Mouse (Mus musculus) stomach, embryonic 15.5 days (tissue): ENCODE data around the gene Gm10799. TPM values are rescaled to one million over a fixed set of nuclear protein-coding genes. Genes with fewer than 3 reads are reported as not detected.
"Not testable (repeated sequence)": the region's sequence is repeated elsewhere in the genome, so short reads cannot be mapped to it uniquely, and the experiment has no call there.

ENCODE experiments used
- ATAC-seq: fragments of 200-750 bp; cut with Nextera tagmentation; 2 replicates; pipeline ENCODE4 v1.8.0; 2017; ENCODE audit warnings: low read depth, moderate number of reproducible peaks, moderate TSS enrichment; ENCODE audit not compliant: insufficient read depth, low FRiP score
- H3K27ac ChIP-seq: fragments of 300-500 bp; sonication (generic); 2 replicates; pipeline ENCODE4 v1.5.1; 2015; ENCODE audit warnings: mild to moderate bottlenecking, inconsistent platforms
- H3K27me3 ChIP-seq: fragments of 300-500 bp; sonication (generic); replicated peaks from 2 replicates; pipeline ENCODE4 v1.6.1; 2015; ENCODE audit warnings: inconsistent platforms
- H3K36me3 ChIP-seq: fragments of 300-500 bp; sonication (generic); 2 replicates; pipeline ENCODE4 v1.6.1; 2015; ENCODE audit warnings: inconsistent platforms
- H3K4me1 ChIP-seq: fragments of 300-500 bp; sonication (generic); 2 replicates; pipeline ENCODE4 v1.6.1; 2015; ENCODE audit warnings: inconsistent platforms
- H3K4me2 ChIP-seq: fragments of 300-500 bp; sonication (generic); 2 replicates; pipeline ENCODE4 v1.6.1; 2015; ENCODE audit warnings: mild to moderate bottlenecking, inconsistent platforms
- H3K4me3 ChIP-seq: fragments of 300-500 bp; sonication (generic); replicated peaks from 2 replicates; pipeline ENCODE4 v1.5.1; 2015; ENCODE audit warnings: inconsistent platforms
- H3K9ac ChIP-seq: fragments of 300-500 bp; sonication (generic); 2 replicates; pipeline ENCODE4 v1.6.1; 2015; ENCODE audit warnings: inconsistent platforms
- H3K9me3 ChIP-seq: fragments of 300-500 bp; sonication (generic); 2 replicates; pipeline ENCODE4 v1.6.1; 2016; ENCODE audit warnings: inconsistent platforms
- WGBS: fragments of 180-500 bp; shearing (Covaris S2); methylation state at CpG from one replicate; pipeline ENCODE4 v1.1.7; 2015; 5-methylcytosine and 5-hydroxymethylcytosine counted together
- polyA plus RNA-seq: library from polyadenylated mRNA; unstranded; fragments of >200 nt; fragmentation: Nextera tagmentation; extraction: Ambion mirVana; gene quantifications from 2 replicates; pipeline ENCODE4 v1.2.1, GENCODE M21; 2015

Gene Gm10799
- polyA plus RNA-seq: not detected in 2 replicates

DNA sequence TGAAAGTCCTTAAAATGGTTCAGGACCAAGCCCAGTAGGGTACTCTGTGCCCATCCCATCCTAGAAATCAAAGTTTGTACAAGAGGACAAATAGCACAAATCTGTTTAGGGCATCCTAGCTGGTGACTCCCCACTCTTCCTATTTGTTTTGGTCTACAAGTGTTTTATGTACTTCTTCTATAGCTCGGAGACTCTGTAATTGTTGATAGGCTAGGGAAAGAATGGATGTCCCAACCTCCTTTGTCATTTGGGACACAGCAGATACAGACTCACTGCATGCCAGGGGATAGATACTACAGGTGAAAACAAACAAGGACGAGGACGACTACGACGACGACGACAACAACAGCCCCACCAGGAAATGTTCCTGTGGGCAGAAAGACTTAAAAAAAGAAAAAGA lies at the start of gene Gm10799:
TSS of gene Gm10799 (minus strand) at position 101 of the 400 bp plus-strand sequence.
- H3K4me3 ChIP-seq, ATAC-seq, H3K36me3 ChIP-seq, H3K4me1 ChIP-seq, H3K9ac ChIP-seq, H3K27me3 ChIP-seq, H3K27ac ChIP-seq, H3K4me2 ChIP-seq, H3K9me3 ChIP-seq: not testable (repeated sequence)
- 74% methylated on average over 7 of the region's 7 CpGs for WGBS

DNA sequence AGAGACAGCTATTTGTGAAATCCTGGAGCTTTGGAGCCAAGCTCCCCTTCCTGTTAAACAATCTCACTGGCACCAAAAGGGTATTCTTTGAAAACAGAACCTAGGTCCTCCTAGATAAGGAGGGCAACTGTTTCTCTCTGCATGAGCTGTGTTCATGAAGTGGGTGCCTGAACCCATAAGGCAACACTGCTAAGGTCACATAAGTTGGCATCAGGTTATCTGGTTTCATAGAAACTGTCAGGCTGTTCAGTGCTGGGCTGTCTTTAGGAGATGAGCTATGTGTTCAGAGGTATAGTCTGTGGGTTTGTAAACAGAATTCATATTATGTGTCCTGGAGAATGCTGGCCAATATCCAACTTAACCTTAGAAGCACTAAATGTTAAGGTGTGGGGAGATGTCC lies 48.8 kb upstream of the Gm10799 start:
- not testable (repeated sequence) for H3K27me3 ChIP-seq

GRCm38 (mm10) chr2:104114898-104115297 lies 46.5 kb upstream of the Gm10799 start:
- Histone ChIP-seq H3K36me3 (no peaks in the 10 kb centered on the region), H3K9ac (no peak overlapping the region), H3K4me2 (no peak overlapping the region), H3K9me3 (no peaks in the 10 kb centered on the region), H3K27me3 (no peaks in the 10 kb centered on the region), H3K4me1 (no peaks in the 10 kb centered on the region), H3K27ac (no peak overlapping the region), H3K4me3 (no peak overlapping the region)
- WGBS: 70% methylated on average over 3 of the region's 3 CpGs
- ATAC-seq: no peak

More for the DNA sequence above, 48.8 kb upstream of the Gm10799 start:
- H3K36me3 ChIP-seq, H3K4me1 ChIP-seq, H3K4me2 ChIP-seq, H3K9ac ChIP-seq, H3K27ac ChIP-seq, ATAC-seq, H3K9me3 ChIP-seq, H3K4me3 ChIP-seq: not testable (repeated sequence)

DNA sequence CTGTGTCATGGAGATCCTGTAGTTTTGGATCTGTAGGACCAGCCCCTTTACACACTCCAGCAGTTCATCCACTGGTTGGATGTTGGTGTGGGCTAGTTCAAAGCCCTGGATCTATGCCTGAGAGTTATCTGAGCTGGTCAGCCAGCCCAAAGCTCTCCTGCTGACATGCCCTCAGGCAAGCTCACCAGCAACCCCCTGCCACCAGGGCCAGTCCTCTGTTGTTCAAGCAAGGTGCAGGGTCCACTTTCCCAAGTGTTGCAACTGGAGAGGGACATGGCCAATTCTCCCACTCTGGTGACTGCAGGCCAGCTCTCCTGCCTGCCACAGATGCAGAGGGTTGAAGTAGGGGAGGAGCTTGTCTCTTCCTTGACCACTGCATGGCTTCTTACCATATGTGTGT lies 45.2 kb upstream of the Gm10799 start:
- ATAC-seq: peak; percentile 34; the same call in 1 of the 2 replicates
- H3K27me3 ChIP-seq, H3K4me2 ChIP-seq, H3K27ac ChIP-seq, H3K4me3 ChIP-seq, H3K9me3 ChIP-seq, H3K4me1 ChIP-seq, H3K9ac ChIP-seq, H3K36me3 ChIP-seq: not testable (repeated sequence)

- H3K4me2 ChIP-seq, H3K9ac ChIP-seq, H3K36me3 ChIP-seq, H3K9me3 ChIP-seq, H3K4me3 ChIP-seq, H3K27me3 ChIP-seq, ATAC-seq, H3K4me1 ChIP-seq, H3K27ac ChIP-seq: not testable (repeated sequence)
- no CpG with 5 or more reads among the region's 1 CpGs for WGBS
Observed at GRCm38 (mm10) chr2:104111170-104111797, 42.9 kb upstream of the Gm10799 start.

- 85% methylated on average over 4 of the region's 4 CpGs for WGBS
- Histone ChIP-seq H3K4me1 (0 out of 2 replicates have a peak, but pooled peaks cover 3% of the 10 kb centered on the region), H3K4me2 (no peak overlapping the region), H3K4me3 (no peak overlapping the region), H3K9ac (no peak overlapping the region), H3K9me3 (no peaks in the 10 kb centered on the region), H3K36me3 (no peaks in the 10 kb centered on the region), H3K27ac (no peak overlapping the region), H3K27me3 (no peaks in the 10 kb centered on the region)
- no peak for ATAC-seq
Observed at GRCm38 (mm10) chr2:104110031-104110430, 41.7 kb upstream of the Gm10799 start.

- 56% methylated on average over 2 of the region's 2 CpGs for WGBS
- H3K4me1 ChIP-seq: 0 out of 2 replicates have a peak, but pooled peaks cover 3% of the 10 kb centered on the region
- H3K4me2 ChIP-seq: no peak overlapping the region
- H3K9ac ChIP-seq: no peak overlapping the region
- no peak for ATAC-seq
- H3K9me3 ChIP-seq: no peaks in the 10 kb centered on the region
- H3K27ac ChIP-seq: no peak overlapping the region
- no peak overlapping the region for H3K4me3 ChIP-seq
- no peaks in the 10 kb centered on the region for H3K27me3 ChIP-seq
- 0 out of 2 replicates have a peak, but pooled peaks cover 2% of the 10 kb centered on the region for H3K36me3 ChIP-seq
Observed at GRCm38 (mm10) chr2:104109528-104109927, 41.2 kb upstream of the Gm10799 start.

DNA sequence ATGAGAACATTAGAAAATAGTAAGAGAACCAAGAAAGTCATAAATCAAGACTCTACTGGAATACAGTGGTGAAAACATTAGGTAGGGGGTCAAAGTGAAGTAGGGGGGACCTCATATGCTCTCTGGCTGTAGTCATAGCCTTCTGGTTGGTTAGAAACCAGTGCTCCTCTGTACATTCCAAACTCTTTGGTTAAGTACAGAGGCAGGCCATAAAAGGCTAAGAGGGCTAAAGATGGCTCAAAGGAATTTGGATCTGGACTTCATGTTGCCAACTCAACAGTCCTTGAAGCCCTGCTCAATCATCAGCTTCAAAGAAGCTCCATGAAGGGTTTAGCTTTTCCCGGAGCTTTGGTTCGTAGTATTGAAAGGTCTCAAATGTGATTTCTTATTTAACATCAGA lies 40.7 kb upstream of the Gm10799 start:
- H3K36me3 ChIP-seq, H3K4me1 ChIP-seq, H3K27ac ChIP-seq, H3K9ac ChIP-seq, ATAC-seq, H3K27me3 ChIP-seq, H3K9me3 ChIP-seq, H3K4me3 ChIP-seq, H3K4me2 ChIP-seq: not testable (repeated sequence)
- WGBS: 85% methylated on average over 2 of the region's 2 CpGs

- ATAC-seq: no peak
- H3K4me2 ChIP-seq: no peak overlapping the region
- H3K36me3 ChIP-seq: 0 out of 2 replicates have a peak, but pooled peaks cover 5% of the 10 kb centered on the region
- H3K4me3 ChIP-seq: no peak overlapping the region
- 0 out of 2 replicates have a peak, but pooled peaks cover 2% of the 10 kb centered on the region for H3K4me1 ChIP-seq
- WGBS: 87% methylated on average over 6 of the region's 6 CpGs
- no peaks in the 10 kb centered on the region for H3K27me3 ChIP-seq
- H3K9me3 ChIP-seq: no peaks in the 10 kb centered on the region
- H3K9ac ChIP-seq: no peak overlapping the region
- no peak overlapping the region for H3K27ac ChIP-seq
Observed at GRCm38 (mm10) chr2:104104800-104105199, 36.5 kb upstream of the Gm10799 start.

- 51% methylated on average over 1 of the region's 1 CpGs for WGBS
- H3K9ac ChIP-seq: no peak overlapping the region
- 0 out of 2 replicates have a peak, but pooled peaks cover 5% of the 10 kb centered on the region for H3K36me3 ChIP-seq
Observed at GRCm38 (mm10) chr2:104099946-104100345, 31.6 kb upstream of the Gm10799 start.

GRCm38 (mm10) chr2:104099231-104099585 lies 30.9 kb upstream of the Gm10799 start:
- ATAC-seq: no peak
- Histone ChIP-seq H3K4me3 (no peak overlapping the region), H3K4me2 (no peak overlapping the region), H3K9me3 (no peaks in the 10 kb centered on the region), H3K27me3 (no peaks in the 10 kb centered on the region), H3K4me1 (peaks cover 8% of the 10 kb centered on the region; the same call in 1 of the 2 replicates), H3K27ac (no peak overlapping the region), H3K9ac (no peak overlapping the region), H3K36me3 (0 out of 2 replicates have a peak, but pooled peaks cover under 1% of the 10 kb centered on the region)
- WGBS: 87% methylated on average over 2 of the region's 2 CpGs

More at GRCm38 (mm10) chr2:104099946-104100345, 31.6 kb upstream of the Gm10799 start:
- peaks cover 8% of the 10 kb centered on the region; the same call in 1 of the 2 replicates for H3K4me1 ChIP-seq
- no peaks in the 10 kb centered on the region for H3K9me3 ChIP-seq
- no peak for ATAC-seq
- H3K4me3 ChIP-seq: no peak overlapping the region
- H3K27me3 ChIP-seq: no peaks in the 10 kb centered on the region
- H3K4me2 ChIP-seq: no peak overlapping the region
- no peak overlapping the region for H3K27ac ChIP-seq

DNA sequence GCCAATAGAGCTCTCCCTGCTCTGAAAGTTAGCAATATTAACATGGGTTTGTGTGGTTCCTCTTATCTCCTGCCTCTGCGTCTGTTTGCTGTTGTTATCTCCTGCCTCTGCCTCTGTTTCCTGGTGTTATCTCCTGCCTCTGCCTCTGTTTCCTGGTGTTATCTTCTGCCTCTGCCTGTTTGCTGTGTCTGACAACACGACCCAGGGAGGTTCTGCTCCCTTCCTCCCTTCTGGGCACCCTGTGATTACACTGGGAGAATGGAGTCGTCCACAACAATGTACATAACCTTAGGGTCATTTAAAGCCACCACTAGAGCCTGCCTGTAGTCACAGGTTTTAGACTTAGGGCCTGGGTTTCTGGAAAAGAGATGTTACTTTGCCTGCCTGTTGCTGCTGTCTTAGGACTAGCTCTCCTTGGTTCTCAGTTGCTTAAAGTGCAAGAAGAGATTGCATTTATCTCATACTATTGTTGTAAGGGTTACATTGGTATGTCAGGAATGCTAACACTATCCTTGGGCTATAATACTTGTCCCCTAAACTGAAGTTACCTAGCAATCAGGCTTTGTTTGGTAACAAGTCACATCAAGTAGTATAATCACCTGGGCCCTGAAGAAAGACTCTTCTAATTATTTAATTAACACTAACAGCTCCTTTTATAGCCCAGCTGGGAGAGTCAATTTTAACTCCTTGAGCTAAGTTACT lies 30.3 kb upstream of the Gm10799 start:
- Histone ChIP-seq H3K36me3 (no peaks in the 10 kb centered on the region), H3K4me2 (no peak overlapping the region), H3K27ac (no peak overlapping the region), H3K4me1 (peaks cover 8% of the 10 kb centered on the region; the same call in 1 of the 2 replicates), H3K9me3 (no peaks in the 10 kb centered on the region), H3K9ac (no peak overlapping the region), H3K4me3 (no peak overlapping the region), H3K27me3 (no peaks in the 10 kb centered on the region)
- peak; percentile 79 for ATAC-seq
- 26% methylated on average over 3 of the region's 3 CpGs for WGBS
